Mouse (Mus musculus) lung, embryonic 16.5 days (tissue): ENCODE results near the gene Zfp628. TPM values are rescaled to one million over a fixed set of nuclear protein-coding genes. Genes with fewer than 3 reads are reported as not detected.

ENCODE experiments used
- ATAC-seq: fragments of 200-750 bp; cut with Nextera tagmentation; 2 replicates; pipeline ENCODE4 v1.8.0; 2017; ENCODE audit warnings: low read depth, mild to moderate bottlenecking, moderate library complexity
- H3K27ac ChIP-seq: fragments of 300-500 bp; sonication (generic); 2 replicates; pipeline ENCODE4 v1.5.1; 2014; ENCODE audit warnings: mild to moderate bottlenecking, control low read depth, low read length
- H3K27me3 ChIP-seq: fragments of 300-500 bp; sonication (generic); 2 replicates; pipeline ENCODE4 v1.6.1; 2014; ENCODE audit warnings: low read depth, low read length, mixed read lengths; ENCODE audit not compliant: control insufficient read depth, insufficient read depth
- H3K36me3 ChIP-seq: fragments of 300-500 bp; sonication (generic); 2 replicates; pipeline ENCODE4 v1.6.1; 2014; ENCODE audit warnings: low read length; ENCODE audit not compliant: control insufficient read depth, insufficient read depth
- H3K4me1 ChIP-seq: fragments of 300-500 bp; sonication (generic); replicated peaks from 2 replicates; pipeline ENCODE4 v1.6.1; 2014; ENCODE audit warnings: low read length, mixed read lengths; ENCODE audit not compliant: control insufficient read depth, insufficient read depth
- H3K4me2 ChIP-seq: fragments of 300-500 bp; sonication (generic); 2 replicates; pipeline ENCODE4 v1.6.1; 2014; ENCODE audit warnings: low read depth, low read length, control low read depth
- H3K4me3 ChIP-seq: fragments of 300-500 bp; sonication (generic); 2 replicates; pipeline ENCODE4 v1.5.1; 2014; ENCODE audit warnings: mild to moderate bottlenecking, low read length, control low read depth
- H3K9ac ChIP-seq: fragments of 300-500 bp; sonication (generic); 2 replicates; pipeline ENCODE4 v1.6.1; 2014; ENCODE audit warnings: low read length, control low read depth
- H3K9me3 ChIP-seq: fragments of 300-500 bp; sonication (generic); 2 replicates; pipeline ENCODE4 v1.6.1; 2016; ENCODE audit warnings: low read length; ENCODE audit not compliant: control insufficient read depth
- WGBS: fragments of 180-500 bp; shearing (Covaris S2); extraction: QIAGEN DNeasy Blood & Tissue Kit; methylation state at CpG from one replicate; pipeline ENCODE4 v1.1.7; 2014; 5-methylcytosine and 5-hydroxymethylcytosine counted together
- polyA plus RNA-seq: library from polyadenylated mRNA; unstranded; fragments of >200 nt; fragmentation: Nextera tagmentation; extraction: Ambion mirVana; gene quantifications from 2 replicates; pipeline ENCODE4 v1.2.1, GENCODE M21; 2015

Zfp628 gene
- polyA plus RNA-seq, 1 experiment from 2014 or later = 3.4 TPM

DNA sequence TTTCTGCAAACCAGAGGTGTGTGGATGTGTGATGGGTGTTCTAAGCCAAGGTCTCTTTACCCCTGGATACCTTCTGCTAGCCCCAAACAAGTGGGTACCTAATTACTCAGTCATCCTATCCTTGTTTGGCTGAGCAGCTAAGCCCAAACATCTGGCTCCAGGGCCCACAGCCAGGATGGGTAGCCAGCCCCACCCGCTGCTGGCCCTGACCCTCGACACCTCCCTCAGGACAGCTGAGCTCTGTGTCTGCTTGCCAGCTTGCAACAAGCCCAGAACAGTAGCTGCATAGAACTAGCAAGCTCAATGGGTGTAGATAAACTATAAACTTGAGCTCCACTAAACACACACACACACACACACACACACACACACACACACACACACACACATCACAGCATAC, 32.8 kb downstream of the Zfp628 start:
- WGBS = 16% methylated on average over 2 of the region's 2 CpGs
- Histone ChIP-seq H3K9me3 (no peaks in the 10 kb centered on the region), H3K36me3 (no peaks in the 10 kb centered on the region), H3K9ac (no peak overlapping the region), H3K27me3 (no peaks in the 10 kb centered on the region), H3K4me2 (no peak overlapping the region), H3K4me3 (no peak overlapping the region), H3K4me1 (no peaks in the 10 kb centered on the region; the same call in 1 of the 2 replicates), H3K27ac (no peak overlapping the region)
- no peak; the same call in 1 of the 2 replicates for ATAC-seq

DNA sequence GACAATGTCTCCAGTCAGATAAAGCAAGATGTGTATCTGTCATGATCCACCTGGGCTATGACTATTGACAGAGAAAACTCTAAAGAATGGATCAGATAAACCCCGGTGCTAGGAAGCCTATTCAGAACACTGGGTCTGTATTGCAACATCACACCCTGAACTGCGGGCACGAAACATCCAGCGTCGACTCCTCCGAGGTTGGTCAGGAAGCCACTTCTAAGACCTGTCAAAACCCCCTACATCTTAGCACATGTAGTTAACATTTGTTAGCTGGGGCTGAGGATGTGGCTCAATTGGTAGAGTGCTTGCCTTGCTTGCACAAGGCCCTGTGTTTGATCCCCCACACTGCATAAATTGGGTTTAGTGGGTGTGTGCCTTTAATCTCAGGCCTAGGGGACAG, 33.4 kb downstream of the Zfp628 start:
- Histone ChIP-seq H3K4me1 (no peaks in the 10 kb centered on the region; the same call in 1 of the 2 replicates), H3K36me3 (no peaks in the 10 kb centered on the region), H3K27ac (no peak overlapping the region), H3K4me3 (no peak overlapping the region), H3K9ac (no peak overlapping the region), H3K27me3 (no peaks in the 10 kb centered on the region), H3K4me2 (no peak overlapping the region), H3K9me3 (no peaks in the 10 kb centered on the region)
- no peak for ATAC-seq
- WGBS = 27% methylated on average over 6 of the region's 6 CpGs

DNA sequence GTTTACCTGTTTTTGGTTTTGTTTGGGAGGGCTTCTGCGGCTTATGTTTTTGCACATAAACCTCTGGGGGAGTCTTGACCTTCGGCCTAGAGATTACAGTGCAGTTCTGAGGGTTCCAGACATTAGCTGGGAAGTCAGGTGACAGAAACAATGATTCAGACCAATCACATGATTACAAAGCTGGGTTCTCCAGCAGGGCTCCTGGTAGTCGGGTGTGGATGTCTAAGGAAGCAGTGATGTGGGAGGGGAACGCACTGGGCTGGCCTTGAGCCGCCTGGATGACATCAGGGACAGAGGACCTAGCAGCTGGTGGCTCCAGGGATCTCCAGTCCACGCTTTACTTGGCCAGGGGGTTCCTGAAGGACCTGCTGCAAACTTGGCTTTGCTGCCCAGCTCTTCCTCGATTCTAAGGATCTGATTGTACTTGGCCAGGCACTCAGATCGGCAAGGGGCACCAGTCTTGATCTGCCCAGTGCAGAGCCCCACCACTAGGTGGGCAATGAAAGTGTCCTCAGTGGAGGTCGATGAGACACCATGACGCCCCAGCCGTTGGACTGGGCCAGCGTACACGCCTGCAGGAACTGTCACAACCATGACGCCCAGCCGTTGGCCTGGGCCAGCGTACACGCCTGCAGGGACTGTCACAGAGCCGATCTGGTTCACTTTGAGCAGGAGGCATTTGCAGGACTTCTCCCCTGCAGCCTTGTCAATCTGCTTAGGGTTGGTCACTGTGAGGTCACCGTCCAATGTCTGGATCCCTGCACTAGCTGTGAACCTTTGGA, 35.7 kb downstream of the Zfp628 start:
- Histone ChIP-seq H3K4me3 (no peak overlapping the region), H3K4me2 (no peak overlapping the region), H3K27me3 (no peaks in the 10 kb centered on the region), H3K9me3 (no peaks in the 10 kb centered on the region), H3K4me1 (peaks cover 9% of the 10 kb centered on the region; the same call in 1 of the 2 replicates), H3K36me3 (no peaks in the 10 kb centered on the region), H3K9ac (no peak overlapping the region), H3K27ac (no peak overlapping the region)
- ATAC-seq = no peak
- WGBS = 79% methylated on average over 19 of the region's 19 CpGs

DNA sequence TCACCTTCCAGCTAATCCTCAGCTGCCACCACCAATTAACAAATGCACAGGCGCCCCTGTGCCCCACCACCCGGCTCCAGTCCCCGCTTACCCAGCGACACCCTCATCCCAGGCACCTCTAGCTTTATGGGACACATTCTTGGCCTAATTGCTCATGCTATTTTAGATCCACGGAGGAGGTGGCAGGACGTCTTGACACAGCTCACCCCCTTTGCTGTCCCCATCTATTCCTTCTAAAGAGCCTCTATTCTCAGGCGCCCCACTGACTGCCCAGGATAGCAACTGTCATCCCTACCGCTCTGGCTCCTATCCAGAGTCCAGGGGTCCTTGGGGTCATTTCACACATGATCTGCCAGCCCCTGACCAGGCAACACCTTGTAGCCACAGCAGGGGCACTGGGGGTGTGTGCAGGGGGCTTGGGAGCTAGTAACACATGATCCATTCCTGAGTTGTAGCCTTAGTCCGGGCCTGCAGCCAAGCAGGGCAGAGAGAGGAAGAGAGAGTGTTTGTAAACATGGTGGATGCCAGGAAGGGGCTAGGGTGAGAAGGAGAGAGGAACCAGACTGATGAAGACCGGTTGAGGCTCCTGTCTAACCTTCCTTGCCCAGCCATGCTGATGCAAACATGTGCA, 38.9 kb downstream of the Zfp628 start:
- no peak overlapping the region for H3K4me2 ChIP-seq
- no peak overlapping the region for H3K4me3 ChIP-seq
- WGBS = 13% methylated on average over 10 of the region's 10 CpGs
- ATAC-seq = peak; percentile 86
- H3K27ac ChIP-seq = no peak overlapping the region
- no peaks in the 10 kb centered on the region for H3K27me3 ChIP-seq
- no peaks in the 10 kb centered on the region for H3K36me3 ChIP-seq
- peaks cover 9% of the 10 kb centered on the region; the same call in 1 of the 2 replicates for H3K4me1 ChIP-seq
- H3K9me3 ChIP-seq = no peaks in the 10 kb centered on the region
- no peak overlapping the region for H3K9ac ChIP-seq

DNA sequence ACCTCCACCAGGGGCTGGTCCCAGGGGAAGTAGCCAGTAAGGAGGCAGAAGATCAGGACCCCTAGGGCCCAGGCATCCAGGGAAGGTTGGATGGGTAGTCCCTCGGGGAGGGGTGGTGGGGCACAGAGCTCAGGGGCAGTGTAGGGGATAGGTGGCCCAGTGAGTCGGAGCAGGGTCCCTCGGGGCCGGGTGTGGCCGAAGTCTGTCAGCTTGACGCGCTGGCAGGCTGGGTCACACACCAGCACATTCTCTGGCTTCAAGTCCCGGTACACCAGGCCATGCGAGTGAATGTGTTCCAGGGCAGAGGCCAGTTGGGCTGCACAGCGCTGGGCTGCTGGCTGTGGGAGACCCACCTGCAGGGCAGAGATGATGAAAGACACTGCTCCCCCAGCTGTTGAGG, 42.3 kb downstream of the Zfp628 start:
- 79% methylated on average over 10 of the region's 10 CpGs for WGBS
- no peaks in the 10 kb centered on the region for H3K9me3 ChIP-seq
- no peak overlapping the region for H3K4me3 ChIP-seq
- H3K27me3 ChIP-seq = no peaks in the 10 kb centered on the region
- H3K4me1 ChIP-seq = peaks cover 9% of the 10 kb centered on the region; the same call in 1 of the 2 replicates
- H3K27ac ChIP-seq = no peak overlapping the region
- no peak overlapping the region for H3K9ac ChIP-seq
- H3K36me3 ChIP-seq = no peaks in the 10 kb centered on the region
- no peak overlapping the region for H3K4me2 ChIP-seq
- ATAC-seq = no peak

DNA sequence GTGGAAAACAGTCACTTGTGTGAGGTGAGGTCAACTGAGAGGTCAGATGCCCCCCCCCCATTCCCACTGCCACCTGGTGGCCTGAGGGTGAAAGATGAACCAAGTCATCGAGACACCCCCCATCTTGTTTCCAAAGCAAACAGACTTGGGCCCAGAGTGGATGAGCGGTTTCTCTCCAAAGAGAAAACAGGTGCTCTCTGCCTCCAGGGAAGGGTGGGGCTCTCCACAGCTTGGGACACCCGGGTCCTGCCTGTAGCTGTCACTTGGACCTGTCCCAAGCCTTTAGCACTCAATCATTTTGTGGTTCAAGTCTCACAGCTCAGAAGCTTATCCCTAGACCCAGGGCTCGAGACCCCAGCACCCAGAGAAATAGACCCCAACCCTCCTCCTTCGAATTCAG, 48.5 kb downstream of the Zfp628 start:
- ATAC-seq = no peak
- Histone ChIP-seq H3K27me3 (no peaks in the 10 kb centered on the region), H3K4me3 (no peak overlapping the region), H3K36me3 (no peaks in the 10 kb centered on the region), H3K4me1 (0 out of 2 replicates have a peak, but pooled peaks cover 2% of the 10 kb centered on the region), H3K9me3 (no peaks in the 10 kb centered on the region), H3K4me2 (no peak overlapping the region), H3K9ac (no peak overlapping the region), H3K27ac (no peak overlapping the region)
- 55% methylated on average over 5 of the region's 5 CpGs for WGBS

DNA sequence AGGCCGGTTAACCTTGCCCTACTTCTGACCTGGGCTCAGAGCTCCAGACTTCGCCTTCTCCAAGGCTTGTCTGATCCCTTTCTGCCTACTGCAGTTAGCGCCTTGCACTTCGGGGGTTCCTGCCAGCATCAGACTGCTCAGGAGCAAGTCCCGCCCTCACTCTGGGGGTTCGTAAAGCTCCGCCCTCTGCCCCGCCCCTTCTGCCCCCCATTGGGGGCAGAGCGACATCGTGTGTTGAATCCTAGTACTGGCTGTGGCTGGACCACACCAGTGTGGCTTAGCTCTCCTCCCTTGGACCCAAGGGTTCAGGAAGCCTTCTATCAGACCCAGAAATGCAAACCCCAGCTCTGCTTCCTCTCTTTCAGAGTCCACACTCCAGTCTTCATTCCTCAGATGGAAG, 49.3 kb downstream of the Zfp628 start, which contains the start of gene Sbk2:
Sbk2 (minus strand) TSS at position 135 of the 400 bp plus-strand sequence.
- H3K9me3 ChIP-seq = no peaks in the 10 kb centered on the region
- H3K4me1 ChIP-seq = 0 out of 2 replicates have a peak, but pooled peaks cover 2% of the 10 kb centered on the region
- H3K4me2 ChIP-seq = peak within 1 kb of the TSS; percentile 18; the same call in 1 of the 2 replicates
- 3% methylated on average over 10 of the region's 10 CpGs for WGBS
- H3K4me3 ChIP-seq = 0 out of 2 replicates have a peak within 1 kb of the TSS, but pooled peaks have one; percentile 2
- H3K9ac ChIP-seq = 0 out of 2 replicates have a peak within 1 kb of the TSS, but pooled peaks have one; percentile 23
- no peaks in the 10 kb centered on the region for H3K36me3 ChIP-seq
- ATAC-seq = peak; percentile 92
- no peaks in the 10 kb centered on the region for H3K27me3 ChIP-seq
- H3K27ac ChIP-seq = no peak within 1 kb of the TSS

DNA sequence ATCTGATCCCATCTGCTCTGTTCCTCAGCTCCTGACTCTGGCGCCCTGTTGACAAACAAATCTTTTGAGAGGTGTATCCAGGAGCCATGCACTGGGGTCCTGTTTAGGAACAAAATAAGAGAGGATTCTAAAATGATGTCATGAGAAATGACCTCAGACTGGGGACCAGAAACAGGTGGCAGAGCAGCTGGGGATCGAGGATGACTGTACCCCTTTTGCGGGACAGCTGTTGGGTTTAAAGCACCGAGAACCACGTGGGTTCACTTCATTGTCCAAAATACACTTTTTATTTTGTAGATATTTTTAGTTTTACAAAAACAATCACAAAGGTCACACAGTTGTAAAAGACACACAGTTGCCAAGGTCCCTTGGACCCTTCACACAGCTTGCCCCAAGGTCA, 50.0 kb downstream of the Zfp628 start:
- Histone ChIP-seq H3K9ac (no peak overlapping the region), H3K36me3 (no peaks in the 10 kb centered on the region), H3K4me1 (0 out of 2 replicates have a peak, but pooled peaks cover 2% of the 10 kb centered on the region), H3K4me3 (no peak overlapping the region), H3K27me3 (no peaks in the 10 kb centered on the region), H3K27ac (no peak overlapping the region), H3K4me2 (no peak overlapping the region), H3K9me3 (no peaks in the 10 kb centered on the region)
- no peak for ATAC-seq
- WGBS = 73% methylated on average over 5 of the region's 5 CpGs

DNA sequence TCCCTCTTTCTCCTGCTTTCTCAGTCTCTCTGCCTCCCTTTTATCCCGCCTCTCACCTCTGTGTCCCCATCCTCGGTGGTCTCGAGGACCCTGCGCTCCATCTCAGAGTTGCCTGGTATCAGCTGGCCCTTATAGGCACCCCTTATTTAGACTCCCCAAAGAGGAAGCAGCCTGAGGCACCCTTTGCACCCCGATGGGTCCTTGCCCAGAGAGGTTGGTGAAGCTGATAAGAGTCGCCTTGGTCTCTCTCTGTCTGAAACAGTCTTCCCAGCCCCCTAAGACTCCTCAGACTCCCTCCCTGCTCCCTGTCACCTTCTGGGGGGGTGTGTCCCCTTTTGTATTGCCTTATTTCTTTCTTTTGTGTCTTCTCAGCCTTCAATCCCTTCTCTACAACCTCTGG, 56.1 kb downstream of the Zfp628 start, which contains the start of gene Sbk3:
Sbk3 (minus strand) TSS at position 101 of the 400 bp plus-strand sequence.
- Histone ChIP-seq H3K27me3 (no peaks in the 10 kb centered on the region), H3K4me2 (no peak within 1 kb of the TSS), H3K9me3 (no peaks in the 10 kb centered on the region), H3K4me3 (no peak within 1 kb of the TSS), H3K9ac (no peak within 1 kb of the TSS), H3K27ac (peak within 1 kb of the TSS; percentile 76), H3K36me3 (no peaks in the 10 kb centered on the region), H3K4me1 (peaks cover 3% of the 10 kb centered on the region; the same call in 1 of the 2 replicates)
- 44% methylated on average over 6 of the region's 6 CpGs for WGBS
- ATAC-seq = 0 out of 2 replicates have a peak, but pooled peaks have one; percentile 2
